Mouse (Mus musculus): ENCODE measurements around the gene Lsr. TPM values are rescaled to one million over a fixed set of nuclear protein-coding genes. Genes with fewer than 3 reads are reported as not detected.

The Lsr gene
- polyA plus RNA-seq (2015; fragmentation: Nextera tagmentation; extraction: Ambion mirVana), result 80.6 and 89.1 TPM in 2 replicates

GRCm38 (mm10) chr7:30973251-30973500 is at the start of gene Lsr:
Lsr (minus strand) TSS chr7:30973464.
- Histone ChIP-seq H3K27me3 (peaks cover 21% of the 10 kb centered on the region), H3K4me2 (peak within 1 kb of the TSS; percentile 61), H3K4me1 (peaks cover 13% of the 10 kb centered on the region; the same call in 1 of the 2 replicates), H3K36me3 (0 out of 2 replicates have a peak, but pooled peaks cover 4% of the 10 kb centered on the region), H3K9ac (peak within 1 kb of the TSS; percentile 55), H3K27ac (peak within 1 kb of the TSS; percentile 96), H3K4me3 (peak within 1 kb of the TSS; percentile 56), H3K9me3 (no peaks in the 10 kb centered on the region)
- under 1% methylated on average over 19 of the region's 19 CpGs for WGBS
- no peak; the same call in 1 of the 2 replicates for ATAC-seq (ENCODE audit: borderline replicate concordance, extremely low read depth, low FRiP score, low TSS enrichment)

- 22% methylated on average over 10 of the region's 10 CpGs for WGBS
- H3K4me3 ChIP-seq, result no peak overlapping the region
- no peak overlapping the region for H3K9ac ChIP-seq
- peak; percentile 55; the same call in 1 of the 2 replicates for ATAC-seq (ENCODE audit: borderline replicate concordance, extremely low read depth, low FRiP score, low TSS enrichment)
- no peak overlapping the region for H3K4me2 ChIP-seq
- H3K36me3 ChIP-seq, result no peaks in the 10 kb centered on the region
- peak overlapping the region; percentile 46 for H3K27ac ChIP-seq
- H3K4me1 ChIP-seq, result peaks cover 16% of the 10 kb centered on the region
- no peaks in the 10 kb centered on the region for H3K9me3 ChIP-seq
- H3K27me3 ChIP-seq, result no peaks in the 10 kb centered on the region
Measured at GRCm38 (mm10) chr7:31017104-31017901, 44.0 kb upstream of the Lsr start.

GRCm38 (mm10) chr7:31012971-31013370 is 39.7 kb upstream of the Lsr start:
- WGBS, result 62% methylated on average over 5 of the region's 5 CpGs
- H3K4me3 ChIP-seq, result no peak overlapping the region
- no peaks in the 10 kb centered on the region for H3K36me3 ChIP-seq
- H3K4me1 ChIP-seq, result peaks cover 18% of the 10 kb centered on the region
- H3K27me3 ChIP-seq, result no peaks in the 10 kb centered on the region
- ATAC-seq (ENCODE audit: borderline replicate concordance, extremely low read depth, low FRiP score, low TSS enrichment), result no peak
- no peak overlapping the region for H3K9ac ChIP-seq
- H3K9me3 ChIP-seq, result no peaks in the 10 kb centered on the region
- H3K27ac ChIP-seq, result no peak overlapping the region
- H3K4me2 ChIP-seq, result no peak overlapping the region

- H3K4me1 ChIP-seq, result 0 out of 2 replicates have a peak, but pooled peaks cover 3% of the 10 kb centered on the region
- 43% methylated on average over 3 of the region's 3 CpGs for WGBS
- H3K9ac ChIP-seq, result no peak overlapping the region
- no peaks in the 10 kb centered on the region for H3K27me3 ChIP-seq
- no peak overlapping the region for H3K4me2 ChIP-seq
- H3K4me3 ChIP-seq, result no peak overlapping the region
- no peaks in the 10 kb centered on the region for H3K36me3 ChIP-seq
- ATAC-seq (ENCODE audit: borderline replicate concordance, extremely low read depth, low FRiP score, low TSS enrichment), result no peak
- H3K9me3 ChIP-seq, result no peaks in the 10 kb centered on the region
- H3K27ac ChIP-seq, result no peak overlapping the region
Measured at GRCm38 (mm10) chr7:31008889-31009288, 35.6 kb upstream of the Lsr start.

- Histone ChIP-seq H3K27ac (no peak overlapping the region), H3K4me1 (0 out of 2 replicates have a peak, but pooled peaks cover 3% of the 10 kb centered on the region), H3K9ac (no peak overlapping the region), H3K36me3 (no peaks in the 10 kb centered on the region), H3K9me3 (no peaks in the 10 kb centered on the region), H3K27me3 (no peaks in the 10 kb centered on the region), H3K4me3 (no peak overlapping the region), H3K4me2 (no peak overlapping the region)
- WGBS, result 52% methylated on average over 1 of the region's 1 CpGs
- no peak for ATAC-seq (ENCODE audit: borderline replicate concordance, extremely low read depth, low FRiP score, low TSS enrichment)
Measured at GRCm38 (mm10) chr7:31008175-31008574, 34.9 kb upstream of the Lsr start.

GRCm38 (mm10) chr7:31007775-31008174 is 34.5 kb upstream of the Lsr start:
- Histone ChIP-seq H3K27ac (no peak overlapping the region), H3K27me3 (no peaks in the 10 kb centered on the region), H3K36me3 (no peaks in the 10 kb centered on the region), H3K4me3 (no peak overlapping the region), H3K9ac (no peak overlapping the region), H3K9me3 (no peaks in the 10 kb centered on the region), H3K4me1 (0 out of 2 replicates have a peak, but pooled peaks cover 3% of the 10 kb centered on the region), H3K4me2 (no peak overlapping the region)
- peak; percentile 21; the same call in 1 of the 2 replicates for ATAC-seq (ENCODE audit: borderline replicate concordance, extremely low read depth, low FRiP score, low TSS enrichment)
- WGBS, result 75% methylated on average over 1 of the region's 1 CpGs

- H3K9ac ChIP-seq, result no peak overlapping the region
- no peak overlapping the region for H3K4me2 ChIP-seq
- peaks cover 14% of the 10 kb centered on the region for H3K4me1 ChIP-seq
- H3K36me3 ChIP-seq, result no peaks in the 10 kb centered on the region
- H3K9me3 ChIP-seq, result no peaks in the 10 kb centered on the region
- H3K4me3 ChIP-seq, result no peak overlapping the region
- no peaks in the 10 kb centered on the region for H3K27me3 ChIP-seq
- ATAC-seq (ENCODE audit: borderline replicate concordance, extremely low read depth, low FRiP score, low TSS enrichment), result peak; percentile 67; the same call in 1 of the 2 replicates
- WGBS, result 68% methylated on average over 8 of the region's 8 CpGs
- peak overlapping the region; percentile 64 for H3K27ac ChIP-seq
Measured at GRCm38 (mm10) chr7:31002650-31003049, 29.4 kb upstream of the Lsr start.

GRCm38 (mm10) chr7:31000505-31001020 is 27.3 kb upstream of the Lsr start:
- Histone ChIP-seq H3K27ac (peak overlapping the region; percentile 24), H3K9ac (no peak overlapping the region), H3K4me3 (no peak overlapping the region), H3K27me3 (no peaks in the 10 kb centered on the region), H3K4me1 (peaks cover 14% of the 10 kb centered on the region), H3K4me2 (peak overlapping the region; percentile 0; the same call in 1 of the 2 replicates), H3K36me3 (no peaks in the 10 kb centered on the region), H3K9me3 (no peaks in the 10 kb centered on the region)
- 8% methylated on average over 7 of the region's 7 CpGs for WGBS
- peak; percentile 64; the same call in 1 of the 2 replicates for ATAC-seq (ENCODE audit: borderline replicate concordance, extremely low read depth, low FRiP score, low TSS enrichment)

GRCm38 (mm10) chr7:30996491-30996890 is 23.2 kb upstream of the Lsr start:
- no peak for ATAC-seq (ENCODE audit: borderline replicate concordance, extremely low read depth, low FRiP score, low TSS enrichment)
- 86% methylated on average over 2 of the region's 2 CpGs for WGBS

GRCm38 (mm10) chr7:30993986-30994385 is 20.7 kb upstream of the Lsr start:
- Histone ChIP-seq H3K4me2 (no peak overlapping the region), H3K9me3 (no peaks in the 10 kb centered on the region), H3K27ac (no peak overlapping the region), H3K27me3 (no peaks in the 10 kb centered on the region), H3K9ac (no peak overlapping the region), H3K36me3 (no peaks in the 10 kb centered on the region), H3K4me3 (no peak overlapping the region), H3K4me1 (no peaks in the 10 kb centered on the region)
- ATAC-seq (ENCODE audit: borderline replicate concordance, extremely low read depth, low FRiP score, low TSS enrichment), result no peak
- 82% methylated on average over 5 of the region's 5 CpGs for whole genome bisulfite sequencing

More at GRCm38 (mm10) chr7:30996491-30996890, 23.2 kb upstream of the Lsr start:
- Histone ChIP-seq H3K4me1 (peaks cover 14% of the 10 kb centered on the region), H3K4me2 (no peak overlapping the region), H3K27ac (no peak overlapping the region), H3K4me3 (no peak overlapping the region), H3K9me3 (no peaks in the 10 kb centered on the region), H3K27me3 (no peaks in the 10 kb centered on the region), H3K36me3 (no peaks in the 10 kb centered on the region), H3K9ac (no peak overlapping the region)

GRCm38 (mm10) chr7:30992148-30992547 is 18.9 kb upstream of the Lsr start:
- 61% methylated on average over 5 of the region's 5 CpGs for WGBS

GRCm38 (mm10) chr7:30988519-30989162 is 15.4 kb upstream of the Lsr start:
- no peak overlapping the region for H3K4me2 ChIP-seq

More at GRCm38 (mm10) chr7:30992148-30992547, 18.9 kb upstream of the Lsr start:
- no peak for ATAC-seq (ENCODE audit: borderline replicate concordance, extremely low read depth, low FRiP score, low TSS enrichment)
- Histone ChIP-seq H3K9ac (no peak overlapping the region), H3K36me3 (no peaks in the 10 kb centered on the region), H3K27me3 (no peaks in the 10 kb centered on the region), H3K4me2 (no peak overlapping the region), H3K4me1 (no peaks in the 10 kb centered on the region), H3K4me3 (no peak overlapping the region), H3K27ac (no peak overlapping the region), H3K9me3 (no peaks in the 10 kb centered on the region)

More at GRCm38 (mm10) chr7:30988519-30989162, 15.4 kb upstream of the Lsr start:
- 87% methylated on average over 4 of the region's 4 CpGs for WGBS
- no peaks in the 10 kb centered on the region for H3K9me3 ChIP-seq
- H3K4me3 ChIP-seq, result no peak overlapping the region
- no peaks in the 10 kb centered on the region for H3K36me3 ChIP-seq
- no peak overlapping the region for H3K27ac ChIP-seq
- ATAC-seq (ENCODE audit: borderline replicate concordance, extremely low read depth, low FRiP score, low TSS enrichment), result no peak
- no peak overlapping the region for H3K9ac ChIP-seq
- no peaks in the 10 kb centered on the region for H3K4me1 ChIP-seq
- H3K27me3 ChIP-seq, result no peaks in the 10 kb centered on the region

Measured in lung, embryonic 15.5 days (tissue).